Mouse (Mus musculus) frontal cortex, adult (tissue): ENCODE data around the gene Jak3.
A peak's percentile ranks its signal among the peaks of the same experiment; 100 is the strongest.

Source experiments
- ATAC-seq: cut with Nextera tagmentation; 2 replicates; pipeline ENCODE4 v1.9.2; 2017; ENCODE audit warnings: mild to moderate bottlenecking, moderate library complexity, mixed read lengths; ENCODE audit not compliant: low TSS enrichment

The Jak3 gene

GRCm38 (mm10) chr8:71676020-71676741, at the start of gene Jak3:
Gene Jak3, plus strand, starts transcription at chr8:71676296.
- ATAC-seq, result peak; percentile 36

DNA sequence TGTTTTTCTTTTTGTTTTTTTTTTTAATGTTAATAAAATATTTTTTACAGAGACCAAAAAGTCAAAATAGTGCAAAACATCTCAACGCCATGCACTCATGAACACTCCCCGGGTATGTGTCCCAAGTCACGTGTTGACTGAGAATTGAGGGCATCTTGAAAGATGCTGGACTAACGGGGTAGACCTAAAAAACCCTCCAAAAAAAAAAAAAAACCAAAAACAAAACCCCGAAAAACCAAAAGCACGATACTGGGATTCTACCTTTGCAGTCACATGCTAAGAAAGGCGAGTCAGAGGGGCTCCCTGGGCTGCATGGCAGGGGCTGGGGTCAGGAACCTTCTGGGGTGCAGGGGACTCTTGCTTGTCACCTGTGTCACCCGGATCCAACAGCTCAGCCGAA, 49.3 kb upstream of the Jak3 start:
- no peak for ATAC-seq

DNA sequence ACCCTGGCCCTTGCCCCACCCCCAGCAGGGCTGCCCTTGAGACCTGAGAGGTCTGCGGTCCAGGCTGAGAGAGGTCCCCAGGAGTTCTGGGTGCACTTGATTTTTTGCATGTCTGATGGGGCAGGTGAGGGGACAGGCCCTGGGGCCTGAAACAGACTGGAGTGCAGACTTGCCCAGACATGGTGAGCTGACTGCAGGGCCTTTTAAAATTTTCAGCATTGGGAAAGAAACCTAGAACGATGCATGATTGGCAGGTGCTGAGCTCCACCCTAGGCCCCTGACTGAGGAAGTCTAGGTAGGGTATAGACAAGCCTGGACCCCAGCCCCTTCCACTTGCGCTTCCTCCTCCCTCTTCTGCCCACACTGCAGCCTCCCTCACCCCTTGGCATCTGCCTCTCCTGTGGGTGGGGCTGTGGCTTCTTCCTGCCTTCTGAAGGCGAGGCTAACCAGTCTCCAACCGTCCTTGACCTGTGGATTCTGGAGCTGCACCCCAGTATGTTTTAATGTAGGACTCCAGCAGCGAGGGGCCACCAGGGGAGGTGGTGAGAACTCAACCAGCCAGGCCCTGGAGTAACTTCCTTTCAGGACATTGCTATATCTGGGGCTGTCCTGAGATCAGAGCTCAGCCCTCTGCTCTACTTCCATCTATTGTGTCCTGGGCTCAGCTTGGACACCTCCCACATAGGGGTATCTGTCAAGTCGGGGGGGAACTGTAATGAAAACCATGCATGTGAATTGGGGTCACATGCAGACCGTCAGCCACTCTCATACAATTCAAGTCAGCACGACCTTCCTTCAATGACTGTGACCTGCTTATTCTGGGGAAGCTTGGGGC, 48.6 kb upstream of the Jak3 start:
- ATAC-seq, result 0 out of 2 replicates have a peak, but pooled peaks have one; percentile 1

- ATAC-seq, result no peak
Measured at GRCm38 (mm10) chr8:71628396-71629095, 47.5 kb upstream of the Jak3 start.

GRCm38 (mm10) chr8:71629096-71629697, 46.9 kb upstream of the Jak3 start:
- ATAC-seq, result peak; percentile 64

DNA sequence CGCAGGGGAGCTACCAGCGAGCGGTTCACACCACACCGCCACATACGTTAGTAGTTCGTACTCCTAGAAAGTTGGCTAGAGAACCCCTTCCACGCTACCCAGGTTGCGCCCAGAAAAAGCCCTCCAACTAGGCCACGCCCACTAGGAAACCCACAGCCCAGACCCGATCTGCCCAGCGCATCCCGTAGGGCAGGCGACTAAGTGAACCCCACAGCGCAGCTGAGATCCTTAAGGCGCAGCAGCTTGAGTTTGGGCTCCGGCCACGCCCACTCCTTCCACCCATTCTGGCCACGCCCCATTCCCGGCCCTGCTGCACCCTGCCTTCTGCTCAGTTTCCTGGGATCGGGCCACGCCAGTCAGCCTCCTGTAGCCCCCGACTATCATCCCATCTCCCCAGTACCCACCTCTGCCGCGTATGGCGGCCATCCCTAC, 46.3 kb upstream of the Jak3 start:
- no peak for ATAC-seq

DNA sequence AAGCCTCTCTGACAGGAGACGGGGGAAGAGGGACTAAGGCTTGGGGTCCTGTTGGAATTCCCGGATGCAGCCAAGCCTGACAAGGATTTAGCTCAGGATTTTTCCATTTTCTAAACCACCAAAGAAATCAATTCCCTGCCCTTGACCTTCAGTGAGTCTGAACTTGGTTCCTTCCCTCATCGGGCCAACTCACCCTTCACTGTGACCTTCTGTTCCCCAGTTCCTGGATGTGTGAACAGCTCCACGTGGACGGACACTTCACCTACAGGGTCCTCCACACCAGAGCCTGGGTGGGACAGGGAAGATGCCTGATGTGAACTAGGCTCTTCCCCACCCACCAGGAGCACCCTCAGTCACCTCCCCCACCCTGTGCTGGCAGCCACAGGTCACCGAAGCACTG, 45.3 kb upstream of the Jak3 start:
- no peak for ATAC-seq

GRCm38 (mm10) chr8:71631897-71632296, 44.2 kb upstream of the Jak3 start:
- no peak for ATAC-seq

- ATAC-seq, result no peak
Measured at GRCm38 (mm10) chr8:71633164-71633563, 42.9 kb upstream of the Jak3 start.

DNA sequence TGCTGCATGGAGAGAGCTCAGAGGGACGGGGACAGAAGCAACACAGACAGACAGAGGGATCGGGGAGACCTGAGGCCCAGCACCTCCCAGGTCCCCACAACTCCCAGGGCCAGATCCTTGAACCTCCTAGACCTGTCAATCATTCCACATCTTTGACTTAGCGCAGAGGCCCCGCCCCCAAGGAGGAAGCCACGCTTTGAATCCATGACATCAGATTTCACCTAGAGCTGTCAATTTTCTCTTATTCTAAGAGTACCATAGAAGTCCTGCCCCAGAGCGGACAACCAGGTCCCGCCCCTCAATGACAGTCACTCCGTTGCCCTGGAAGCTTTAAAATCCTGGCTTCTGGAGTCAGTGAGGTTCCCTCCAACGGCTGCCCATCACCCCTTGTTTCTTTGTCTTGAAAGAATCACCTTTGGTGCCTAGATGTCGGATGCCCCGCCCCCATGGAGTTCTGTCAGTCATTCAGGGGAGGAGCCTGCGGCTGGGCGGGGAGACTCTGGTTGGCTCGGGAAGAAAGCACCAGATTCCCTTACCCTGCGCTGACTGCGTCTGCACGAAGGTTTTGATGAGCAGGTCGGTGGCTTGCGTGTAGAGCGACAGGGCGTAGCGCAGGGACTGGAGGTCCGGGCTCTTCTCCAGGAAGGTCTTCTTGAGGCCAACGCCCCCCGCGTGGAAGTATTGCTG, 42.0 kb upstream of the Jak3 start:
- no peak for ATAC-seq

DNA sequence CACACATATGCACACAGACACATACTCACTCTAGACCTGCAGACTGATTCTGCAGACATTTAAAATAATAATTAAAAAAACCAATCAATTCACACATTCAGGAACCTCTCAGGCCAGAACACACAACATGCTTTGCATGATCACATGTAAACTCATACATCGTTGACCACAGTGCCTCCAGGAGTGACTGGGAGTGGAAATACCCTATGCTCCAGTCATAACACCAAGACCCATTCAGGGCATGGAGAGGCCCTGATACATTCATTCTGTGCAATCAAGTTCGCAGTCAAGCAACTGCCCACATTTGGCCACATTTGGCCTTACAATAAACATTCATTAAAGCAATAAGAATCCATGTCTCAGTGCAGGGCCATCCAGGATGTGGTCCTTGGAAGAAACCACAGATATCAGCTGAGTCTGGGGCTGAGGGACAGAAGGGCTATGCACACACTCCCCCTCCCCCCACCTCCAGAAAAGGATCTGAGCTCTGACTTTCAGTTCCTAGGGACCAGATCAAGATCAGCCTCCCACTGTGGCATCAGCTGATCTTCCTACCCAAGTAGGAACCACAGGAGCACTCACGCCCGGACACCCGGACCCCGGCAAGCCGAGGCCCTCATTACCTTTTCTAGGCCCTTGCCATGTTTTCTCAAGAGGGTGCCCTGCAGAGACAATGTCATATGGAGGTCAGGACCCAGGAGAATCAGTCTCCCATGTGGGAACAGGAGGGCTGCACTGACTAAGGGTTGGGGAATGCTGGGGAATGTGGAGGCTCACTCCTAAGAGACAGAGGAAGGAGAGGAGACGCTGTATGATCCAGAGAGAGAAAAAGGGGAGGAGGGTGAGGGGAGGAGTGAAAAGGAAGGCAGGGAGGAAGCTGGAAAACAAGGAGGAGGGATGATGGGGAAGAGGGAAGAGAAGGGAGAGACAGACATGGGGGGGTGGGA, 38.7 kb upstream of the Jak3 start:
- ATAC-seq, result no peak

DNA sequence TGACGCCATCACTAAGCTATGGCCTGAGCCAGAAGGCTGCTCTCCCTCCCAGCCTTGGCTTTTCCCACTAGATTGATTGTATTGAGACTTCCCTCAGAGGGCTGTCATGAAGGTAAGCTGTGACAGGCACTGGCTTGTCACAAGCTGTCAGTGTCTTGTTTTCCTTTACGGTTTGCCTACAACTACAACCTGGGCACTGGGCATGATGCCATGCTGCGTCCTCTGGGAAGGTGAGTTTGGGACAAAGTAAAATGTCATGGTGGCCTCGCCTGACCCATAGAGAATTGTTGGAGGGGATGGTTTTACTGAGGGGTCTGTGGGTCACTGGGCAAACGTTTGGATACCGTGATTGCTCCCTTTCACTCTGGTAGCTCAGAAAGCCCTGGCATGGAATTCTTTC, 37.8 kb upstream of the Jak3 start:
- no peak for ATAC-seq

DNA sequence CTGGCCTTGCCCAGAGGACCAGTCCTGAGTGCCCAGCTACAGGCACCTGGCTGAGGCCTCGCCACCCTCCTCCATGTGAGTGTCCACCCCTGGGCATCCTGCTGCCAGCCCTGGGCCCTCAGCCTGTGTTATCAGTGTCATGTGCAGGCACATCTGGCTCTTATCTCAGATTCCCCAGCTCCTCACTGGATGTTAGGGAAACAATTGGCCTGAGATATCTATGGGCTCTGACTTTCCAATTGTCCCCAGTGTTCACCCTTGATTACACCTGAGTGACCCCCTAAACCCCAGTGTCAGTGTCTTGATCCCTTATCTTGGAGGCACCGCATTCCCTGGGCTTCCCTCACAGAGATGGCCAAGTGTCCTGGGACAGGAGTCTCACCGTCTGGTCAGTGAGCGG, 36.8 kb upstream of the Jak3 start:
- ATAC-seq, result no peak

- no peak for ATAC-seq
Measured at GRCm38 (mm10) chr8:71645510-71645909, 30.6 kb upstream of the Jak3 start.

GRCm38 (mm10) chr8:71654600-71654999, 21.5 kb upstream of the Jak3 start:
- no peak for ATAC-seq

- no peak for ATAC-seq
Measured at GRCm38 (mm10) chr8:71657816-71658215, 18.3 kb upstream of the Jak3 start.

GRCm38 (mm10) chr8:71658515-71659049, 17.5 kb upstream of the Jak3 start:
- no peak for ATAC-seq

DNA sequence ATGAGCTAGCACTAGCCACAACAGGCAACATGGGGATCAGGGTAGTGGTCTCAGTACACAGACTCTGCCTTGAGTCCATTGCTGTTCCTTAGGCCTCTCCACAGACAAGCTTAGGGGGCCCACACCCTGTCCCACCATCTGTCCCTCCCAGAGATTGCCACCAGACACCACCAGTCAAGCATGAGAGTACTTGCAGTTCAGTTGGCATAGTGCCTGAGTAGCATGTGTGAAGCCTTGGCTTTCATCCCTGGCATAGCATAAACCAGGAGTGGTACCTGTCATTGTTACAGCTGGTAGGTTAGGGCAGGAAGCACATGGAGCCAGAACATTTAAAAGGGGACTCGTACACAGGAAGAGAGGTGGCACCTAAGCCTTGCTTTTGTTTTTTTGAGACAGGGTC, 16.3 kb upstream of the Jak3 start:
- no peak for ATAC-seq

DNA sequence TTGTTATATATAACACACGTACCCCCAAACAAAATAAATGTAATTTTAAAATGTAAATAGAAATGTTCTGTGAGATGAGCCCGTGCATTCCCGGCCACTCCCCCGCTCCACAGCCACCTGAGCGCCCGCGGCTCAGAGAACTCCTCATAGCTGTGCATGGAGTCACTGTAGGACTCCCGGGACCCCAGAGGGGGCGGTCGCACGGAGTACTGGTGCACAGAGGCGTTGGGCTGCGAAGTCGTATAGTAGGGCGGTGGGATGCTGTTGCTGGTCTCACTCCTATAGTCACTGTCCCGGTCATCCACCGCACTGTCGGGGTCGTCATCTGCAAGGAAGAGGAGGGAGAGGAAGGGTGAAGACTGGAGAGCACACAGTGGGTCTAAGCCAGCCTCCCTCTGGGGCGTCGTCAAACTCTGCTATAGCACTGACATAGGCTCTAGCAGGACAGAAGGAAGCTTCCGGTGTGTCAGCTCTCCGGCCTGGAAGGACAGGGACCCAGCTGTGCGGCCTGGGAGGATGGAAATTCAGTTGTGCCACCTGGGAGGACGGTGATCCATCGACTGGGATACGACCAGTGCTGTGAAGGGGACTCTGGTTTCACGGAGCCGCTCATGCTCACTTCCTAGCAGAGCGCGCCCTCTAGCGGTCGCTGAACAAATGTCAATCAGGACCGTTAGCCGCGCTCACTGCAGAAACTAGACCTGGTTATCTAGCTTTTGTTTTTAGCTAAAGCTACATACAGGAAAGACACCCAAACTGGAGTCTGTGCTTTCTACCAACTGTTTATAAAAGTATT, 15.6 kb upstream of the Jak3 start:
- ATAC-seq, result peak; percentile 82
